Mouse (Mus musculus): ENCODE measurements around the gene Rpl7a. TPM values are rescaled to one million over a fixed set of nuclear protein-coding genes. Genes with fewer than 3 reads are reported as not detected.

Rpl7a gene
- polyA plus RNA-seq, 1 experiment = 2,027 TPM

GRCm38 (mm10) chr2:26921784-26922183 lies 11.2 kb downstream of the Rpl7a start:
- Histone ChIP-seq H3K27me3 (ENCODE audit: control insufficient read depth, insufficient read depth, insufficient read length) (no peaks in the 10 kb centered on the region), H3ac (ENCODE audit: control insufficient read depth, insufficient read length) (no peak overlapping the region), H3K4me3 (no peak overlapping the region), H3K4me2 (ENCODE audit: low read depth) (no peak overlapping the region), H3K79me2 (ENCODE audit: control insufficient read depth, insufficient read depth) (peaks cover 13% of the 10 kb centered on the region), H3K36me3 (ENCODE audit: control insufficient read depth, insufficient read depth) (peaks cover 65% of the 10 kb centered on the region)
- TF ChIP-seq USF1 (IDR thresholded peaks at IDR 0.05; ENCODE audit: low read depth) = no peak

GRCm38 (mm10) chr2:26927745-26928476 lies 17.3 kb downstream of the Rpl7a start:
- no peak for TF ChIP-seq SRF (IDR thresholded peaks at IDR 0.05; ENCODE audit: control insufficient read depth, insufficient read length, low read depth)
- no peak for TF ChIP-seq MYOD1 (IDR thresholded peaks at IDR 0.05; ENCODE audit: control insufficient read depth in 1 of 3, insufficient read length in 2 of 3, low read depth in 2 of 3)
- no peak for TF ChIP-seq TCF3 (IDR thresholded peaks at IDR 0.05; ENCODE audit: insufficient read length, low read depth)
- no peak for TF ChIP-seq REST (IDR thresholded peaks at IDR 0.05; ENCODE audit: insufficient read depth, insufficient read length)
- no peak for TF ChIP-seq MYOG (IDR thresholded peaks at IDR 0.05; ENCODE audit: control insufficient read depth in 1 of 3, insufficient read depth in 1 of 3, insufficient read length in 2 of 3, low read depth in 2 of 3)
- TF ChIP-seq TCF12 (IDR thresholded peaks at IDR 0.05; ENCODE audit: insufficient read depth, poor library complexity, severe bottlenecking) = no peak
- TF ChIP-seq E2F4 (IDR thresholded peaks at IDR 0.05; ENCODE audit: insufficient read depth) = no peak
- TF ChIP-seq POLR2A (IDR thresholded peaks at IDR 0.05; ENCODE audit: insufficient read length, low read depth) = no peak
- no peak for TF ChIP-seq MAX (IDR thresholded peaks at IDR 0.05; ENCODE audit: low read depth)
- no peak for TF ChIP-seq USF1 (IDR thresholded peaks at IDR 0.05; ENCODE audit: low read depth)
- no peak for TF ChIP-seq POLR2AphosphoS2 (IDR thresholded peaks at IDR 0.05; ENCODE audit: insufficient read length, low read depth)
- no peak for TF ChIP-seq CEBPB (IDR thresholded peaks at IDR 0.05; ENCODE audit: insufficient read depth, poor library complexity, severe bottlenecking)
- no peak overlapping the region for H3ac ChIP-seq (ENCODE audit: control insufficient read depth, insufficient read length)
- no peak overlapping the region for H3K4me2 ChIP-seq (ENCODE audit: low read depth)
- no peaks in the 10 kb centered on the region for H3K27me3 ChIP-seq (ENCODE audit: control insufficient read depth, insufficient read depth, insufficient read length)
- H3K36me3 ChIP-seq (ENCODE audit: control insufficient read depth, insufficient read depth) = peaks cover 33% of the 10 kb centered on the region
- H3K79me2 ChIP-seq (ENCODE audit: control insufficient read depth, insufficient read depth) = peaks cover 54% of the 10 kb centered on the region
- no peak overlapping the region for H3K4me3 ChIP-seq

GRCm38 (mm10) chr2:26930390-26930789 lies 19.8 kb downstream of the Rpl7a start:
- no peak overlapping the region for H3ac ChIP-seq (ENCODE audit: control insufficient read depth, insufficient read length)
- H3K36me3 ChIP-seq (ENCODE audit: control insufficient read depth, insufficient read depth) = peaks cover 18% of the 10 kb centered on the region
- H3K4me2 ChIP-seq (ENCODE audit: low read depth) = peak overlapping the region; percentile 84

GRCm38 (mm10) chr2:26932473-26933303 lies 22.1 kb downstream of the Rpl7a start:
- peak overlapping the region; percentile 95 for H3ac ChIP-seq (ENCODE audit: control insufficient read depth, insufficient read length)
- H3K36me3 ChIP-seq (ENCODE audit: control insufficient read depth, insufficient read depth) = peaks cover 7% of the 10 kb centered on the region
- peak overlapping the region; percentile 77 for H3K4me3 ChIP-seq
- peaks cover 48% of the 10 kb centered on the region for H3K79me2 ChIP-seq (ENCODE audit: control insufficient read depth, insufficient read depth)
- H3K27me3 ChIP-seq (ENCODE audit: control insufficient read depth, insufficient read depth, insufficient read length) = no peaks in the 10 kb centered on the region
- peak overlapping the region; percentile 84 for H3K4me2 ChIP-seq (ENCODE audit: low read depth)
- no peak for TF ChIP-seq MYOG (IDR thresholded peaks at IDR 0.05; ENCODE audit: control insufficient read depth in 1 of 3, insufficient read depth in 1 of 3, insufficient read length in 2 of 3, low read depth in 2 of 3)
- TF ChIP-seq USF1 (IDR thresholded peaks at IDR 0.05; ENCODE audit: low read depth) = no peak
- TF ChIP-seq REST (IDR thresholded peaks at IDR 0.05; ENCODE audit: insufficient read depth, insufficient read length) = no peak
- no peak for TF ChIP-seq TCF12 (IDR thresholded peaks at IDR 0.05; ENCODE audit: insufficient read depth, poor library complexity, severe bottlenecking)
- no peak for TF ChIP-seq MAX (IDR thresholded peaks at IDR 0.05; ENCODE audit: low read depth)

More at GRCm38 (mm10) chr2:26930390-26930789, 19.8 kb downstream of the Rpl7a start:
- TF ChIP-seq SRF (IDR thresholded peaks at IDR 0.05; ENCODE audit: control insufficient read depth, insufficient read length, low read depth) = no peak
- TF ChIP-seq TCF3 (IDR thresholded peaks at IDR 0.05; ENCODE audit: insufficient read length, low read depth) = no peak
- TF ChIP-seq USF1 (IDR thresholded peaks at IDR 0.05; ENCODE audit: low read depth) = no peak
- TF ChIP-seq TCF12 (IDR thresholded peaks at IDR 0.05; ENCODE audit: insufficient read depth, poor library complexity, severe bottlenecking) = no peak
- TF ChIP-seq POLR2AphosphoS2 (IDR thresholded peaks at IDR 0.05; ENCODE audit: insufficient read length, low read depth) = no peak
- no peak for TF ChIP-seq MYOG (IDR thresholded peaks at IDR 0.05; ENCODE audit: control insufficient read depth in 1 of 3, insufficient read depth in 1 of 3, insufficient read length in 2 of 3, low read depth in 2 of 3)
- no peak for TF ChIP-seq CEBPB (IDR thresholded peaks at IDR 0.05; ENCODE audit: insufficient read depth, poor library complexity, severe bottlenecking)
- TF ChIP-seq E2F4 (IDR thresholded peaks at IDR 0.05; ENCODE audit: insufficient read depth) = no peak
- TF ChIP-seq MYOD1 (IDR thresholded peaks at IDR 0.05; ENCODE audit: control insufficient read depth in 1 of 3, insufficient read length in 2 of 3, low read depth in 2 of 3) = no peak
- TF ChIP-seq POLR2A (IDR thresholded peaks at IDR 0.05; ENCODE audit: insufficient read length, low read depth) = no peak
- no peak for TF ChIP-seq MAX (IDR thresholded peaks at IDR 0.05; ENCODE audit: low read depth)
- H3K4me3 ChIP-seq = no peak overlapping the region
- H3K79me2 ChIP-seq (ENCODE audit: control insufficient read depth, insufficient read depth) = peaks cover 54% of the 10 kb centered on the region
- H3K27me3 ChIP-seq (ENCODE audit: control insufficient read depth, insufficient read depth, insufficient read length) = no peaks in the 10 kb centered on the region

All from myocyte (in vitro differentiated cells).